Mouse (Mus musculus) urinary bladder, adult 2 months (tissue): ENCODE data around the gene Tmem202. TPM values are rescaled to one million over a fixed set of nuclear protein-coding genes. Genes with fewer than 3 reads are reported as not detected.

Experiments
- polyA plus RNA-seq: library from polyadenylated mRNA; depleted of rRNA; stranded (reverse); fragments of >200 nt; gene quantifications from 2 replicates; pipeline ENCODE4 v1.2.3, GENCODE M21; 2012; rRNA removed

Tmem202 gene
- polyA plus RNA-seq, 1 experiment = 1.3 TPM

Other genes with a start within 250 kb of the Tmem202 start
- 26.4 and 29.9 TPM in 2 replicates for gene Adpgk, start 248.3 kb downstream of the Tmem202 start, polyA plus RNA-seq
- 10.1 and 11.2 TPM in 2 replicates for gene Bbs4, start 186.3 kb downstream of the Tmem202 start, polyA plus RNA-seq
- 40.0 and 45.5 TPM in 2 replicates for gene Arih1, start 53.2 kb downstream of the Tmem202 start, polyA plus RNA-seq
- gene Hexa, start 307 bp downstream of the Tmem202 start, polyA plus RNA-seq = 103 and 106 TPM in 2 replicates
- gene Celf6, start 38.1 kb upstream of the Tmem202 start, polyA plus RNA-seq = 0.19 and 0.21 TPM in 2 replicates
- 52.4 and 53.9 TPM in 2 replicates for gene Parp6, start 77.4 kb upstream of the Tmem202 start, polyA plus RNA-seq
- 888 and 1,061 TPM in 2 replicates for gene Pkm, start 116.5 kb upstream of the Tmem202 start, polyA plus RNA-seq
- gene Gramd2, start 140.3 kb upstream of the Tmem202 start, polyA plus RNA-seq = 5.0 and 6.3 TPM in 2 replicates
- 6.5 and 7.0 TPM in 2 replicates for gene Senp8, start 210.9 kb upstream of the Tmem202 start, polyA plus RNA-seq
- gene Myo9a, start 211.0 kb upstream of the Tmem202 start, polyA plus RNA-seq = 9.2 and 9.6 TPM in 2 replicates